Comparison of ENCODE assay signal across 8 mouse cellular contexts in the genomic region with DNA sequence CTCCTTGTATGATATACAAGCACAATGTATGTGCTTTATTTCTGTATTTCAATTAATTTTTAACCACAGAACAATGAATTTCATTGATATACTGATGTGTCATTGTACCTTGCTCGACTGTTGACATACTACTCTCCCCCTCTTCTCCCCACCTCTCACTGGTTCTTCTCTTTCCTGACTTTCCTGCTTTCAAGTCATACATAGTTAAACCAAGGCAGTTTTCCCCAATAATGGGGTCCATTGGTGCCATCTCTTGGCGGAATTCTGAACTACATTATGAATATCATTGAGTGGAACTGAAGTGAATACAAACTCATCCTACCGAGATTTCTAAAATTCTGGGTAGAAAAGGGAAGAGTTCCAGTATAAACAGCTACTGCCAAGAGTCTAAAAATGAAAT. TPM values are rescaled to one million over a fixed set of nuclear protein-coding genes. Genes with fewer than 3 reads are reported as not detected.
DNase-seq lines count a peak whose midpoint lies in the region; ATAC-seq and TF ChIP-seq lines count a peak whose summit lies in the region.

No protein-coding gene starts in this region.

- DNase-seq in forebrain, embryonic 11.5 days (ENCODE audit: low spot score) = no peak
- no peak for DNase-seq in forebrain, embryonic 10.5 days (ENCODE audit: extremely low spot score, low spot score)
- DNase-seq in liver, postnatal 0 days = no peak
- no peak for DNase-seq in liver, embryonic 11.5 days (ENCODE audit: low spot score)
- peak; percentile 88 for DNase-seq in midbrain, embryonic 14.5 days
- DNase-seq in liver = no peak

- H3K27me3 ChIP-seq in forebrain, embryonic 11.5 days (ENCODE audit: control insufficient read depth, insufficient read depth, low read length) = no peaks in the 10 kb centered on the region
- no peaks in the 10 kb centered on the region for H3K27me3 ChIP-seq in forebrain, embryonic 10.5 days (ENCODE audit: poor library complexity, severe bottlenecking)
- no peaks in the 10 kb centered on the region for H3K27me3 ChIP-seq in liver, postnatal 0 days (ENCODE audit: insufficient read depth, low read length)
- no peaks in the 10 kb centered on the region for H3K27me3 ChIP-seq in liver, embryonic 11.5 days (replicated peaks; ENCODE audit: control insufficient read depth, insufficient read depth, low read length)
- no peaks in the 10 kb centered on the region for H3K27me3 ChIP-seq in midbrain, embryonic 14.5 days (ENCODE audit: control insufficient read depth, insufficient read depth, low read length)

- peak; percentile 51; the same call in 1 of the 2 replicates for ATAC-seq in forebrain, embryonic 11.5 days (replicated peaks; ENCODE audit: low FRiP score)
- ATAC-seq in liver, postnatal 0 days = no peak
- no peak for ATAC-seq in liver, embryonic 11.5 days (replicated peaks; ENCODE audit: low FRiP score)
- ATAC-seq in activated CD4-positive, CD25-positive, alpha-beta regulatory T cell, adult 4 months = peak; percentile 55
- ATAC-seq in granulocyte monocyte progenitor cell, adult 5-6 weeks (replicated peaks; ENCODE audit: poor library complexity, severe bottlenecking) = peak; percentile 50
- ATAC-seq in midbrain, embryonic 14.5 days (ENCODE audit: low FRiP score, low TSS enrichment) = peak; percentile 50; the same call in 1 of the 2 replicates

- H3K4me2 ChIP-seq in forebrain, embryonic 11.5 days (ENCODE audit: low read depth, low read length, severe bottlenecking) = no peak overlapping the region
- no peak overlapping the region for H3K4me2 ChIP-seq in liver, postnatal 0 days (ENCODE audit: low read depth, low read length)
- no peak overlapping the region for H3K4me2 ChIP-seq in liver, embryonic 11.5 days
- H3K4me2 ChIP-seq in midbrain, embryonic 14.5 days (ENCODE audit: low read length) = no peak overlapping the region

- H3K9me3 ChIP-seq in forebrain, embryonic 11.5 days (ENCODE audit: control insufficient read depth, low read length) = no peaks in the 10 kb centered on the region
- H3K9me3 ChIP-seq in forebrain, embryonic 10.5 days = no peaks in the 10 kb centered on the region
- H3K9me3 ChIP-seq in liver, postnatal 0 days (ENCODE audit: low read length) = no peaks in the 10 kb centered on the region
- no peaks in the 10 kb centered on the region for H3K9me3 ChIP-seq in liver, embryonic 11.5 days (ENCODE audit: control insufficient read depth, low read length)
- no peaks in the 10 kb centered on the region for H3K9me3 ChIP-seq in midbrain, embryonic 14.5 days (ENCODE audit: control insufficient read depth, low read length)

- H3K9ac ChIP-seq in forebrain, embryonic 11.5 days (ENCODE audit: low read length) = no peak overlapping the region
- no peak overlapping the region for H3K9ac ChIP-seq in liver, postnatal 0 days (replicated peaks)
- no peak overlapping the region for H3K9ac ChIP-seq in liver, embryonic 11.5 days (ENCODE audit: low read depth, low read length)
- no peak overlapping the region for H3K9ac ChIP-seq in midbrain, embryonic 14.5 days (replicated peaks; ENCODE audit: low read length)

- peak; percentile 48 for TF ChIP-seq CTCF in liver, postnatal 0 days (IDR thresholded peaks at IDR 0.05; ENCODE audit: low read depth)

- WGBS in forebrain, embryonic 11.5 days = 21% methylated on average over 3 of the region's 3 CpGs
- WGBS in forebrain, embryonic 10.5 days = 17% methylated on average over 3 of the region's 3 CpGs
- WGBS in liver, postnatal 0 days (ENCODE audit: insufficient replicate concordance) = 23% methylated on average over 3 of the region's 3 CpGs
- WGBS in liver, embryonic 11.5 days = 26% methylated on average over 3 of the region's 3 CpGs
- WGBS in midbrain, embryonic 14.5 days = 17% methylated on average over 3 of the region's 3 CpGs

- TF ChIP-seq EP300 in liver, postnatal 0 days (IDR thresholded peaks at IDR 0.05; ENCODE audit: low read depth) = no peak

- no peak overlapping the region for H3K27ac ChIP-seq in forebrain, embryonic 11.5 days (ENCODE audit: low read depth, low read length)
- H3K27ac ChIP-seq in forebrain, embryonic 10.5 days = no peak overlapping the region
- no peak overlapping the region for H3K27ac ChIP-seq in liver, postnatal 0 days (ENCODE audit: low read depth)
- no peak overlapping the region for H3K27ac ChIP-seq in liver, embryonic 11.5 days (ENCODE audit: low read depth, low read length)
- no peak overlapping the region; the same call in 1 of the 2 replicates for H3K27ac ChIP-seq in midbrain, embryonic 14.5 days (replicated peaks; ENCODE audit: low read depth, low read length)

- H3K4me3 ChIP-seq in forebrain, embryonic 11.5 days (ENCODE audit: low read depth, low read length) = no peak overlapping the region
- H3K4me3 ChIP-seq in forebrain, embryonic 10.5 days = no peak overlapping the region
- H3K4me3 ChIP-seq in liver, postnatal 0 days (ENCODE audit: low read depth, low read length) = no peak overlapping the region
- H3K4me3 ChIP-seq in liver, embryonic 11.5 days (ENCODE audit: low read depth, low read length) = no peak overlapping the region
- H3K4me3 ChIP-seq in midbrain, embryonic 14.5 days (replicated peaks; ENCODE audit: low read depth, low read length) = no peak overlapping the region

- H3K4me1 ChIP-seq in forebrain, embryonic 11.5 days (replicated peaks; ENCODE audit: control insufficient read depth, insufficient read depth, low read length) = no peaks in the 10 kb centered on the region
- no peaks in the 10 kb centered on the region for H3K4me1 ChIP-seq in forebrain, embryonic 10.5 days
- no peaks in the 10 kb centered on the region for H3K4me1 ChIP-seq in liver, postnatal 0 days (ENCODE audit: insufficient read depth)
- no peaks in the 10 kb centered on the region for H3K4me1 ChIP-seq in liver, embryonic 11.5 days (replicated peaks; ENCODE audit: control insufficient read depth, insufficient read depth, low read length)
- no peaks in the 10 kb centered on the region for H3K4me1 ChIP-seq in midbrain, embryonic 14.5 days (ENCODE audit: control insufficient read depth, insufficient read depth, low read length)

- H3K36me3 ChIP-seq in forebrain, embryonic 11.5 days (ENCODE audit: control insufficient read depth, insufficient read depth, low read length) = no peaks in the 10 kb centered on the region
- no peaks in the 10 kb centered on the region for H3K36me3 ChIP-seq in forebrain, embryonic 10.5 days (replicated peaks)
- H3K36me3 ChIP-seq in liver, postnatal 0 days (replicated peaks; ENCODE audit: insufficient read depth, low read length) = no peaks in the 10 kb centered on the region
- no peaks in the 10 kb centered on the region for H3K36me3 ChIP-seq in liver, embryonic 11.5 days (ENCODE audit: control insufficient read depth, insufficient read depth, low read length)
- no peaks in the 10 kb centered on the region for H3K36me3 ChIP-seq in midbrain, embryonic 14.5 days (ENCODE audit: control insufficient read depth, insufficient read depth, low read length)

RNA-seq across cellular contexts. Expression of gene Arxes2, which starts 30.0 kb away (rescaled TPM):
- 117 and 122 TPM in 2 replicates for polyA plus RNA-seq in forebrain, embryonic 11.5 days (2014; fragmentation: Nextera tagmentation; extraction: Ambion mirVana)
- polyA plus RNA-seq in forebrain, embryonic 10.5 days (2016; fragmentation: Nextera tagmentation; extraction: Ambion mirVana) = 99.3 and 104 TPM in 2 replicates
- 16.3 and 16.8 TPM in 2 replicates for polyA plus RNA-seq in liver, postnatal 0 days (2015; fragmentation: Nextera tagmentation; extraction: Ambion mirVana)
- polyA plus RNA-seq in liver, embryonic 11.5 days (2014; fragmentation: Nextera tagmentation; extraction: Ambion mirVana) = 51.6 and 58.6 TPM in 2 replicates
- 1 to 10 TPM; 5.1 to 6.0 TPM for polyA plus RNA-seq in activated CD4-positive, CD25-positive, alpha-beta regulatory T cell, adult 4 months (2017; shearing (Covaris generic))
- 3.1 and 4.7 TPM in 2 replicates for total RNA-seq in granulocyte monocyte progenitor cell, adult 5-6 weeks (2014; fragmentation: Nextera tagmentation)
- total RNA-seq in granulocyte monocyte progenitor cell, adult 5-6 weeks (2017) = 0.41 TPM in 1 of 2 replicates, not detected in the other
- 312 and 337 TPM in 2 replicates for polyA plus RNA-seq in midbrain, embryonic 14.5 days (2014; fragmentation: Nextera tagmentation; extraction: Ambion mirVana)

Comparison
In these comparisons a context has a peak if more than half of its experiments do, and no peak if none do; other contexts are left out.
1. ATAC-seq: peak in forebrain, embryonic 11.5 days (single experiment), activated CD4-positive, CD25-positive, alpha-beta regulatory T cell, adult 4 months (single experiment), granulocyte monocyte progenitor cell, adult 5-6 weeks (single experiment) and midbrain, embryonic 14.5 days (single experiment); none in liver, postnatal 0 days (single experiment) and liver, embryonic 11.5 days (single experiment).